Mouse (Mus musculus) 416B (cell line): ENCODE measurements around the gene Vmn1r66.
"Not testable (repeated sequence)": the region's sequence is repeated elsewhere in the genome, so short reads cannot be mapped to it uniquely, and the experiment has no call there.

Source experiments
- DNase-seq: peaks from one replicate; pipeline ENCODE4 v3.0.0; 2011; ENCODE audit warnings: low read depth

Gene Vmn1r66

DNA sequence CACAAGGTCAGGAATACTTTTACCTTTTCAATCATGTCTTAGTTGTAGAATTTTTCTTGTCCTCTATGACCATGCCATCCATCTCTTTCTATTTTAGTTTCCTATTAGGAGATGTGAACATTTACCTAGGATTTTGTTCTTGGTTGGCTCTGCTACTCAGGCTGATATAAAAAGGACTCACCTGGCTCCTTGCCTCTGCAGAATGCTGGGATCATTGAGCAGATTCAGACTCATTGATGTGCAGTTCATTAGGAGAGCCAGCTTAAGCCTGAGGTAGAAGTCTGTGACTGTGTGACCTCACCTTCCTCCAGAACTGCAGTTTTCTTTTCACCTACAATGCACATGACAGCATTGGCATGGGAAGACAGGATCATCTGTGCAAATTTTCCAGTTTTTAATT, at the start of gene Vmn1r66:
Gene Vmn1r66 (minus strand): TSS at position 101 of the 400 bp plus-strand sequence.
- no peak for DNase-seq

DNA sequence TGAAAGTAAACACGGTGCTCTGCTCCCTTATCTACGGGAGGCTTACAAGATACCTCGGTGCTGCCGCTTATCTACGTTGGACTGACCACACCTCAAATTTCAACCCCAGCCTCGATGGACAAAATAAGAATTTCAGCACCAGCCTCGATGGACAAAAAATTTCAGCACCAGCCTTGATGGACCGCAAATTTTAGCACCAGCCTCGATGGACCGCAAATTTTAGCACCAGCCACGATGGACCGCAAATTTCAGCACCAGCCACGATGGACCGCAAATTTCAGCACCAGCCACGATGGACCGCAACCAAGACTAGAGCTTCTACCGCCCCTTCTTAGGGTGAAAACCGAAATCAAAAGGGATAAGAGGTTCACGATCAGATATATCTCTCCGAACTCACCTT, 47.7 kb upstream of the Vmn1r66 start:
- not testable (repeated sequence) for DNase-seq

DNA sequence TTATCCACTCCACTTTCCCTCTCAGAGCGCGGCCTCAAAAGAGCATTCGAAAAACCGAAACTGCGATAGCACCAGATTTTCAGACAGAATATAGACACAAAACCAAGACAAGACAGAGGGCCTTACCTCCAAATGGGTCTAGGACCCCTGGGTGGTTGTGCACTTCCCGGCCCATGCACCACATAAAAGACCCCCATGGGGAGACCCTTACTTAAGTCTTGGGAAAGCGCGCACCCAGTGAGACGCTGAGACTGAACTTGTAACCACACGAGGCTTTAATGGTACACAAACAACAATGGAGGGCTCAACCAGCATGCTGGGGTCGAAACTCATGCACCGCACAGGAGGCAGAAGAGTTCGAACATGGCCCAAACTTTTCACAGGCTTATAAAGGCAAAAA, 25.7 kb downstream of the Vmn1r66 start:
- DNase-seq: no peak

DNA sequence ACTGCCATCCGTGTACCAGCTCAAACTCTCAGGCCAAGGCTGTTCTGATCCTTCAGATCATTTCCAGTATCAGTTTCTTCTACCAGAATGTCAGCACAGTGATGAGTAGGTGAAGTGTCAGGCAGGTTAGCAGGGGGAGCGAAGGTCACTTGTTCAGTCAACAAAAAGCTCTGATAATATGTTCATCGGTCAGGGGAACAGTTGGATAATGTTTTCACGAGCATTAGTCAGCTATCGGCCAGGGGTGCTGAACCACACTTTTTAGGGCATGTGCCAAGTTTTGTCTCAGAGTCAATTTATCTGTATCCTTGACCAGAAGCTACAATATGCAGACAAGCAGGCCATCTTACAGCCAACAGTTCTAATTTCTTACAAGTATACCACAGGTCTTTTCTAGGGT, 28.7 kb downstream of the Vmn1r66 start:
- DNase-seq: no peak
